Mouse (Mus musculus): ENCODE results near the gene Tnfrsf13c.

DNA sequence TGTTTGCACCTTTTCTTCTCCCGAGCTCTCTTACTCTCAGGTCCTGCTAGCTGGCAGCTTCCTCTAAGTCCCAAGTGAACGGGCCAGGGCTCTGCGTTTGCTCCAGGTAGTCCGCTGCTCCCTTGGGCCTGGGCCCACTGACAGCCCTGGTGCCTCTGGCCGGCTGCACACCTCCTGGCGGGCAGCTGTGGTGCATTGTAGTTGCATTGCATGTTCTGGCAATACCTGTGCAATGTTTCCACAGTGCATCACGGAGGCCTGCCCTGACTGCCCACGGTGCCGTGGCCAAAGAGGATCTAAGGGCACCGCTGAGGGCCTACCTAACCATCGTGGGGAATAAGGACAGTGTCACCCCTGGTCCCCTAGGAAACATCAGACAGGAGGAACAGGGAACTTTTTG is 26.2 kb downstream of the Tnfrsf13c start:
- TF ChIP-seq POLR2A (IDR thresholded peaks at IDR 0.05; ENCODE audit: insufficient read depth, low read length) (no peak), CTCF (IDR thresholded peaks at IDR 0.05; ENCODE audit: low read depth, low read length) (no peak), EP300 (IDR thresholded peaks at IDR 0.05; ENCODE audit: insufficient read depth, low read depth, low read length) (no peak)
